Mouse (Mus musculus) forebrain, embryonic 12.5 days (tissue): ENCODE measurements around the gene Cflar. TPM values are rescaled to one million over a fixed set of nuclear protein-coding genes. Genes with fewer than 3 reads are reported as not detected.
"Not testable (repeated sequence)": the region's sequence is repeated elsewhere in the genome, so short reads cannot be mapped to it uniquely, and the experiment has no call there.

Source experiments
- ATAC-seq: fragments of 200-750 bp; cut with Nextera tagmentation; 2 replicates; pipeline ENCODE4 v1.8.0; 2017; ENCODE audit warnings: moderate TSS enrichment; ENCODE audit not compliant: low FRiP score
- H3K27ac ChIP-seq: fragments of 300-500 bp; sonication (generic); 2 replicates; pipeline ENCODE4 v1.5.1; 2016; ENCODE audit warnings: mild to moderate bottlenecking
- H3K27me3 ChIP-seq: fragments of 300-500 bp; sonication (generic); 2 replicates; pipeline ENCODE4 v1.6.1; 2016; ENCODE audit warnings: mild to moderate bottlenecking
- H3K36me3 ChIP-seq: fragments of 300-500 bp; sonication (generic); replicated peaks from 2 replicates; pipeline ENCODE4 v1.6.1; 2016; ENCODE audit warnings: mild to moderate bottlenecking
- H3K4me1 ChIP-seq: fragments of 300-500 bp; sonication (generic); 2 replicates; pipeline ENCODE4 v1.6.1; 2016
- H3K4me2 ChIP-seq: fragments of 300-500 bp; sonication (generic); 2 replicates; pipeline ENCODE4 v1.6.1; 2016; ENCODE audit warnings: mild to moderate bottlenecking, moderate library complexity
- H3K4me3 ChIP-seq: fragments of 300-500 bp; sonication (generic); replicated peaks from 2 replicates; pipeline ENCODE4 v1.5.1; 2016; ENCODE audit warnings: mild to moderate bottlenecking
- H3K9ac ChIP-seq: fragments of 300-500 bp; sonication (generic); 2 replicates; pipeline ENCODE4 v1.6.1; 2016; ENCODE audit warnings: mild to moderate bottlenecking
- H3K9me3 ChIP-seq: fragments of 300-500 bp; sonication (generic); 2 replicates; pipeline ENCODE4 v1.6.1; 2016
- WGBS: fragments of 180-500 bp; shearing (Covaris S2); methylation state at CpG from one replicate; pipeline ENCODE4 v1.1.7; 2016; 5-methylcytosine and 5-hydroxymethylcytosine counted together
- polyA plus RNA-seq: library from polyadenylated mRNA; unstranded; fragments of >200 nt; fragmentation: Nextera tagmentation; extraction: Ambion mirVana; gene quantifications from 2 replicates; pipeline ENCODE4 v1.2.1, GENCODE M21; 2016

Gene Cflar
- polyA plus RNA-seq, 1 experiment from 2014 or later: 24.8 TPM

- Histone ChIP-seq H3K9me3 (no peaks in the 10 kb centered on the region), H3K4me1 (no peaks in the 10 kb centered on the region), H3K4me2 (no peak overlapping the region), H3K4me3 (no peak overlapping the region), H3K9ac (no peak overlapping the region), H3K27ac (no peak overlapping the region), H3K36me3 (peaks cover 44% of the 10 kb centered on the region), H3K27me3 (no peaks in the 10 kb centered on the region)
- 86% methylated on average over 5 of the region's 5 CpGs for WGBS
- no peak for ATAC-seq
Observed at GRCm38 (mm10) chr1:58742571-58743021, 31.3 kb downstream of the Cflar start.

GRCm38 (mm10) chr1:58743252-58743651 is 31.9 kb downstream of the Cflar start:
- no peak for ATAC-seq
- H3K4me3 ChIP-seq: no peak overlapping the region
- H3K27me3 ChIP-seq: no peaks in the 10 kb centered on the region
- no peak overlapping the region for H3K4me2 ChIP-seq
- no peaks in the 10 kb centered on the region for H3K9me3 ChIP-seq
- WGBS: 94% methylated on average over 6 of the region's 6 CpGs
- H3K27ac ChIP-seq: no peak overlapping the region
- H3K4me1 ChIP-seq: no peaks in the 10 kb centered on the region
- no peak overlapping the region for H3K9ac ChIP-seq
- peaks cover 44% of the 10 kb centered on the region for H3K36me3 ChIP-seq

- peaks cover 44% of the 10 kb centered on the region for H3K36me3 ChIP-seq
- H3K27me3 ChIP-seq: no peaks in the 10 kb centered on the region
- ATAC-seq: no peak
- no peak overlapping the region for H3K27ac ChIP-seq
- no peak overlapping the region for H3K9ac ChIP-seq
- H3K9me3 ChIP-seq: no peaks in the 10 kb centered on the region
- H3K4me3 ChIP-seq: no peak overlapping the region
- no peaks in the 10 kb centered on the region for H3K4me1 ChIP-seq
- 94% methylated on average over 7 of the region's 7 CpGs for WGBS
- no peak overlapping the region for H3K4me2 ChIP-seq
Observed at GRCm38 (mm10) chr1:58744645-58745044, 33.3 kb downstream of the Cflar start.

DNA sequence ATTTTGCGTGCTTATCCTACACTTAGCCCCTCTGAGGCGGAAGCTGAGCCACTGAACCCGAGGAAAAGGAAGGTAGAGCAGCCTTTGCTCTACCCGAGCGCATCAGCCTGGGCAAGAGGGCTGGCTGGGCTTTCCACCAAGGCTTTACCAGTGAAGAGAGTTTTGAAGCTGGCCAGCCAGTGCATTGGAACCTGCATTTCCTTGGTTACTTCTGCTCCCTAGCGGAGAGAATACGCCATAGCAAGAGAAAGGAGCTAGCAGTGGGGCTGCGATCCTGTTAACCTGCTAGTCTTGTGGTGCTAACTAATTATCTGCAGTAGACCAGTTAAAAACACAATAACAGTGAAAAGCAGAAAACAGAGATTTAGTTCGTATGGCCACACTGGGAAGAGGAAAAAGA is 35.6 kb downstream of the Cflar start:
- Histone ChIP-seq H3K36me3 (peaks cover 32% of the 10 kb centered on the region), H3K27ac (no peak overlapping the region), H3K4me1 (no peaks in the 10 kb centered on the region), H3K9ac (no peak overlapping the region), H3K9me3 (no peaks in the 10 kb centered on the region), H3K27me3 (no peaks in the 10 kb centered on the region), H3K4me3 (no peak overlapping the region), H3K4me2 (no peak overlapping the region)
- 66% methylated on average over 9 of the region's 9 CpGs for WGBS
- no peak for ATAC-seq

DNA sequence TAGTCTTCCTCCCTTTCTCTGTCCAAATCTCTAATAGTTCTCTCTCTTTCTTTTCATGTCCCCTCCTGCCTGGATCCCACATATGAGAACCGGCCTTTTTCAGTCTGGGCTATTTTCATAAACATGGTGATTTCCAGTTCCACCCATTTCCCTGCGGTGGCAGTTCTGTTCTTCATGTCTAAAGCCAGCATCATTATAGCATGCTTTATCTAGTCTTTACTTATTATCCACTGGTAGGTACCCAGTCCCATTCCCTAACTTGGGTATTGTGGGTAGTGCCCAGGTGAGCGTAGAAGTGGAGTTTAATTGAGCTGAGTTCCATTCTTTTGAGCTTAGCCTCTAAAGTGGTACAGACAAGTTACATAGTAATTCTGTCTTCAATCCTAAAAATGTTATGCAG is 48.1 kb downstream of the Cflar start:
- Histone ChIP-seq H3K4me3 (no peak overlapping the region), H3K27ac (no peak overlapping the region), H3K36me3 (peaks cover 5% of the 10 kb centered on the region; the same call in 1 of the 2 replicates), H3K4me2 (no peak overlapping the region), H3K9ac (no peak overlapping the region), H3K27me3 (no peaks in the 10 kb centered on the region), H3K9me3 (no peaks in the 10 kb centered on the region), H3K4me1 (no peaks in the 10 kb centered on the region)
- no peak for ATAC-seq
- 98% methylated on average over 3 of the region's 3 CpGs for WGBS

DNA sequence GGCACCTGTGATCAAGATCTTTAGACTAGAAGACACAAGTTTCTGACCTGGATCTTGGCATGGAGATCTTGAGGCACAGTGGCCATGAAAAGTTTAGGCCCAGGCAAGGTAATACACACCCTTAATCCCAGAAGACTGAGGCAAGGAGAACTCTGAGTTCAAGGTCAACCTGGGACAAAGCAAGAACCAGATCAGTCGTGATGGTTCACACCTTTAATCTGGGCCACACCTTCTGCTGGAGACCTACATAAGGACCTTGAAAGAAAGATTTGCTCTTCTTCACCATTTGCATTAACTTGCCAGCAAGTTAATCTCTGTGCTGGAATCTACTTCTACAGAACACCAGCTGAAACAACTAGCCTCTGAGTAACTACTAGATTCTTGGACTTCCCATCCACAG is 49.3 kb downstream of the Cflar start:
- WGBS: 88% methylated on average over 1 of the region's 1 CpGs
- Histone ChIP-seq H3K9ac (no peak overlapping the region), H3K4me3 (no peak overlapping the region), H3K9me3 (no peaks in the 10 kb centered on the region), H3K4me2 (no peak overlapping the region), H3K4me1 (no peaks in the 10 kb centered on the region), H3K27ac (no peak overlapping the region), H3K36me3 (0 out of 2 replicates have a peak, but pooled peaks cover under 1% of the 10 kb centered on the region), H3K27me3 (no peaks in the 10 kb centered on the region)
- no peak for ATAC-seq

GRCm38 (mm10) chr1:58761391-58762275 is 50.3 kb downstream of the Cflar start:
- not testable (repeated sequence) for H3K4me3 ChIP-seq, ATAC-seq, H3K27me3 ChIP-seq, H3K4me2 ChIP-seq, H3K27ac ChIP-seq, H3K4me1 ChIP-seq, H3K36me3 ChIP-seq, H3K9me3 ChIP-seq, H3K9ac ChIP-seq
- 61% methylated on average over 5 of the region's 5 CpGs for WGBS

GRCm38 (mm10) chr1:58762576-58762975 is 51.3 kb downstream of the Cflar start:
- WGBS: 80% methylated on average over 5 of the region's 5 CpGs
- H3K4me3 ChIP-seq: no peak overlapping the region
- ATAC-seq: no peak
- H3K36me3 ChIP-seq: no peaks in the 10 kb centered on the region
- no peak overlapping the region for H3K27ac ChIP-seq
- no peak overlapping the region for H3K9ac ChIP-seq
- no peaks in the 10 kb centered on the region for H3K9me3 ChIP-seq
- H3K4me1 ChIP-seq: no peaks in the 10 kb centered on the region
- no peaks in the 10 kb centered on the region for H3K27me3 ChIP-seq
- no peak overlapping the region for H3K4me2 ChIP-seq

- H3K4me3 ChIP-seq, H3K4me2 ChIP-seq, H3K4me1 ChIP-seq, H3K27me3 ChIP-seq, H3K9me3 ChIP-seq, H3K36me3 ChIP-seq, ATAC-seq, H3K9ac ChIP-seq, H3K27ac ChIP-seq: not testable (repeated sequence)
- WGBS: 81% methylated on average over 4 of the region's 4 CpGs
Observed at GRCm38 (mm10) chr1:58766446-58766845, 55.1 kb downstream of the Cflar start.

DNA sequence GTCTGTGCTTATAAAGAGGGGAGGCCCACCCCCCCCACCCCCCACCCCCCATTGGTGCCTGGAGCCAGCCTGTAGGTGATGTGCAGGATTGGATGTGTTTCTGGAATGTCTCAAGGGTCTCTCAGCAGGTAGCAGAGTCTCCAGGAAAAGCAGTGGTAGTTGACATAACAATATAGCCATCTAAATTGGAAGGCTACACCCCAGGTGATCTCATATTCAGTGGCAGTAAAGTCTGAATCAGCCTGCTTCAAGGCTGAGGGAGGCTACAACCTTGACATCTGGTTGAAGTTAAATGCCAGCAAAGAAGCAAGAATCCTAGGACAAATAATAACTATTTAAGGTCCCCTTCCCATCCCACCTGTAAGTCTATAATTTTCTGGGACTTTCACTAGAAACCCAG is 57.8 kb downstream of the Cflar start:
- H3K4me1 ChIP-seq: no peaks in the 10 kb centered on the region
- no peaks in the 10 kb centered on the region for H3K27me3 ChIP-seq
- H3K27ac ChIP-seq: no peak overlapping the region
- no peak overlapping the region for H3K4me3 ChIP-seq
- no peak overlapping the region for H3K9ac ChIP-seq
- ATAC-seq: no peak
- no peak overlapping the region for H3K4me2 ChIP-seq
- H3K36me3 ChIP-seq: no peaks in the 10 kb centered on the region
- no peaks in the 10 kb centered on the region for H3K9me3 ChIP-seq

DNA sequence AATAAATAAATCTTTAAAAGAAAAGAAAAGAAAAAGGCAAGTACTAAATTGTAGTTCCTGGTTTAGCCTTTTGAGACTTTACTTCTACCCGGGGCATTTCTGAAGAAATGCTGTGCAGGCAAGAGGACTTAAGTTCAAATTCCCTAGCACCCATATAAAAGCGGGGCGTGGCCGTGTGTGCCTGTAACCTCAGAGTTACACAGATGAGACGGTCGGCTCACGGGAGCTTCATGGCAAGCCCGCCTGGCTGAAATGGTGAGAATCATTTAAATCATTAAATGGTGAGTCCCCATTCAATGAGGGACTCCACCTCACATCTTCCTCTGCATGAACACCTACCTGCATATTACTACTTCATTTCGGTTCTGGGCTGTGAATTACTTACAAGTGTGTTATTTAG is 58.4 kb downstream of the Cflar start:
- H3K27me3 ChIP-seq: no peaks in the 10 kb centered on the region
- no peaks in the 10 kb centered on the region for H3K36me3 ChIP-seq
- no peak for ATAC-seq
- H3K4me2 ChIP-seq: no peak overlapping the region
- no peaks in the 10 kb centered on the region for H3K9me3 ChIP-seq
- H3K4me3 ChIP-seq: no peak overlapping the region
- no peaks in the 10 kb centered on the region for H3K4me1 ChIP-seq
- H3K27ac ChIP-seq: no peak overlapping the region
- H3K9ac ChIP-seq: no peak overlapping the region
- 61% methylated on average over 9 of the region's 9 CpGs for WGBS

DNA sequence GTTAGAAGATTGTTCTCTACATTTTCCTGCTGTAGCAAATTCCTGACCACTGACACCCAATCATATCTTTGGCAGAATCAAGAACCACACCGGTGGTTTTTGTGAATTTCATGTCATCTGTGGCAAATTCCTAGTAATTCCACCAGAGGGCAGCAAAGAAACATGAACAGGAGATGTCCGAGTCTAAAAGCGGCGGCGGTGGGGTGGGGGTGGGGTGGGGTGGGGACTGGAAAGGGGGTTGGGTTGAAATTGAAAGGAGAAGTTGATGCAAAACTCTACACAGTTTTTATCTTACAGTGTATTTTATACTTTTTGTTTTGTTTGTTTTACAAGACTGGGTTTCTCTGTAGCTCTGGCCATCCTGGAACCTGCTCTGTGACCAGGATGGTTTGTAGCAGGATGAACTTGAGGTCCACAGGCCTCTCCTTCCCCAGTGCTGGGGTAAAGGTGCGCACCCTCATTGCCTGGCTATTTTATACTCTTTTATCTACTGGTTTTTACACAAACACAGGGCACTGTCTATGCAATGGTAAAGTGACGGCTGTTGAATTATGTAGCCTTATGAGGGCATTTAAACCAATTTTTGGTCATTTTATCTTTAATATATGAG is 58.9 kb downstream of the Cflar start:
- no peaks in the 10 kb centered on the region for H3K4me1 ChIP-seq
- 29% methylated on average over 7 of the region's 7 CpGs for WGBS
- no peak overlapping the region for H3K4me2 ChIP-seq
- H3K36me3 ChIP-seq: no peaks in the 10 kb centered on the region
- no peak overlapping the region for H3K4me3 ChIP-seq
- H3K27me3 ChIP-seq: no peaks in the 10 kb centered on the region
- no peak overlapping the region for H3K27ac ChIP-seq
- no peaks in the 10 kb centered on the region for H3K9me3 ChIP-seq
- ATAC-seq: no peak
- H3K9ac ChIP-seq: no peak overlapping the region

DNA sequence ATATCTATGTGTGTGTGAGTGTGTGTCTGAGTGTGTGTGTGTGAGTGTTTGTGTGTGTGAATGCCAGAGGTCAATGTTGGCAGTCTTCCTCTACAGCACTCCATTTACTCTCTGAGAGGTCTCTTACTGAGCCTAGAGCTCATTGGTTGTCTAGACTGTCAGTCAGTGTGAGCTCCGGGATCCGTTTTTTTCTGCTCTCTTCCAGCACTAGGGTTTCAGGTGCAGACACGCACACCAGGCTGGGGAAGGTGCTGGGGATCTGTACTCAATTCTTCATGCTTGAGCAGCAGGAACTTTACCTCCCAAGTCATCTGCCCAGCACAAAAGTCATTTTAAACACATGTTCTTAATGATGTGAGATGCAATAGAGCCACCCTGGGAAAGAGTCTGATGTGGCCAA is 60.8 kb downstream of the Cflar start:
- Histone ChIP-seq H3K4me1 (no peaks in the 10 kb centered on the region), H3K36me3 (no peaks in the 10 kb centered on the region), H3K27ac (no peak overlapping the region), H3K27me3 (no peaks in the 10 kb centered on the region), H3K4me3 (no peak overlapping the region), H3K4me2 (no peak overlapping the region), H3K9ac (no peak overlapping the region), H3K9me3 (no peaks in the 10 kb centered on the region)
- no peak for ATAC-seq
- 72% methylated on average over 3 of the region's 3 CpGs for WGBS
